Mouse (Mus musculus): ENCODE measurements at regions not wholly inside any gene's neighbourhood (a gene's known extent, or its start where the extent isn't known, plus 50 kb on each side); places are given as distances from the start of the nearest gene placed in this dataset.

GRCm38 (mm10) chr13:44516863-44517262, 212.4 kb upstream of the Jarid2 start:
- no peak for TF ChIP-seq POLR2A (IDR thresholded peaks at IDR 0.05; ENCODE audit: borderline replicate concordance, extremely low read depth, low read depth, low read length)
- TF ChIP-seq CTCF (IDR thresholded peaks at IDR 0.05; ENCODE audit: insufficient read depth, low read length), result no peak
- Histone ChIP-seq H3K4me1 (ENCODE audit: control insufficient read depth, insufficient read depth, low read length) (no peaks in the 10 kb centered on the region; the same call in 1 of the 2 replicates), H3K4me3 (replicated peaks; ENCODE audit: extremely low read depth, low read depth, low read length) (no peak overlapping the region)
- 73% methylated on average over 4 of the region's 4 CpGs for WGBS
- DNase-seq, result no peak

DNA sequence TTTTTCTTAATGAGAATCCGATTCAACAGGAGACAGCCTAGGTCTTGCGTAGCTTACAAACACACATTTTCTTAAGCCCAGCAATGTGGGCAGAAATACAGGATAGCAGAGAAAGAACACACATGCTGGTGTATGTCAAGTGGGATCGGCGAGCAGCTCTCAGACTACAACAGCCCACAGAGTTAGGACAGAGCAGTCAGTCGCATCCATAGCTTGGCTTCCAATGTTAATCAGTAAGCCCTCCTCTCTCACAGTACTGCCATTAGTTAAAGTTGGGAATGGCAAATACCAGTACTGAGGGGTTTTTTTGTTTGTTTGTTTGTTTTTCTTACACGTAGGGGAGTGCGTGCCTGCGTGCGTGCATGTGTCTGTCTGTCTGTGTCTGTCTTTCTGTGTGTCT, 212.0 kb upstream of the Jarid2 start:
- Histone ChIP-seq H3K4me3 (replicated peaks; ENCODE audit: extremely low read depth, low read depth, low read length) (no peak overlapping the region), H3K4me1 (ENCODE audit: control insufficient read depth, insufficient read depth, low read length) (no peaks in the 10 kb centered on the region; the same call in 1 of the 2 replicates)
- DNase-seq, result no peak
- 91% methylated on average over 9 of the region's 9 CpGs for WGBS
- TF ChIP-seq CTCF (IDR thresholded peaks at IDR 0.05; ENCODE audit: insufficient read depth, low read length), result no peak
- no peak for TF ChIP-seq POLR2A (IDR thresholded peaks at IDR 0.05; ENCODE audit: borderline replicate concordance, extremely low read depth, low read depth, low read length)

- DNase-seq, result no peak
- no peak overlapping the region for H3K4me3 ChIP-seq (replicated peaks; ENCODE audit: extremely low read depth, low read depth, low read length)
- TF ChIP-seq CTCF (IDR thresholded peaks at IDR 0.05; ENCODE audit: insufficient read depth, low read length) (no peak), POLR2A (IDR thresholded peaks at IDR 0.05; ENCODE audit: borderline replicate concordance, extremely low read depth, low read depth, low read length) (no peak)
- WGBS, result 82% methylated on average over 4 of the region's 4 CpGs
- no peaks in the 10 kb centered on the region; the same call in 1 of the 2 replicates for H3K4me1 ChIP-seq (ENCODE audit: control insufficient read depth, insufficient read depth, low read length)
Observed at GRCm38 (mm10) chr13:44518215-44518614, 211.1 kb upstream of the Jarid2 start.

GRCm38 (mm10) chr13:44523516-44523915, 205.8 kb upstream of the Jarid2 start:
- Histone ChIP-seq H3K4me1 (ENCODE audit: control insufficient read depth, insufficient read depth, low read length) (no peaks in the 10 kb centered on the region), H3K4me3 (replicated peaks; ENCODE audit: extremely low read depth, low read depth, low read length) (no peak overlapping the region)
- WGBS, result 66% methylated on average over 4 of the region's 4 CpGs
- TF ChIP-seq CTCF (IDR thresholded peaks at IDR 0.05; ENCODE audit: insufficient read depth, low read length) (no peak), POLR2A (IDR thresholded peaks at IDR 0.05; ENCODE audit: borderline replicate concordance, extremely low read depth, low read depth, low read length) (no peak)
- DNase-seq, result no peak

GRCm38 (mm10) chr13:44530867-44531564, 198.3 kb upstream of the Jarid2 start:
- no peaks in the 10 kb centered on the region for H3K4me1 ChIP-seq (ENCODE audit: control insufficient read depth, insufficient read depth, low read length)
- WGBS, result 92% methylated on average over 9 of the region's 9 CpGs
- no peak for DNase-seq
- TF ChIP-seq POLR2A (IDR thresholded peaks at IDR 0.05; ENCODE audit: borderline replicate concordance, extremely low read depth, low read depth, low read length), result no peak
- TF ChIP-seq CTCF (IDR thresholded peaks at IDR 0.05; ENCODE audit: insufficient read depth, low read length), result no peak
- H3K4me3 ChIP-seq (replicated peaks; ENCODE audit: extremely low read depth, low read depth, low read length), result no peak overlapping the region

DNA sequence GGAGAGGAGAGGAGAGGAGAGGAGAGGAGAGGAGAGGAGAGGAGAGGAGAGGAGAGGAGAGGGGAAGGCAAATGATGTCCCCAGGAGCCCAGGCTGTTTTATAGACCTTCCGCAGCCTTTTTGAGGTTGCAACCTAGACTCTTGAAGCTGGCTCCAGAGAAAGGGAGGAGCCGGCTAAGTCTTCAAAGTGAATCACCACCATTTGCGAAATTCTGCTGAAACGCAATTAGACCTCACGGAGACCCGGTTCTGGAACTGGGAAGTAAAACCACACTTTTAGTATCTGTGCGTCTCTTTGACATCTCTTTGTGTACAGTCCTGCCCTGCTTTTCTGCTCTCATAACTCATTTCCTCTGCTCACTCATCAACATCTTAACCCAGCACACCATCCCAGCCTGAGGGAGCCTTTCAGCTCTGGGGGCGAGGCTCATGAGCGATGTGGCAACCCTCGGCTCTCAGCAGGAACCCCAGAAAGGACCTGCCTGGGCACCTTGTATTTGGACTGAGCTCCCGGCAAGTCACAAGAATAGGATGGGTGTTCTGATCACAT, 196.6 kb upstream of the Jarid2 start:
- Histone ChIP-seq H3K4me1 (ENCODE audit: control insufficient read depth, insufficient read depth, low read length) (no peaks in the 10 kb centered on the region), H3K4me3 (replicated peaks; ENCODE audit: extremely low read depth, low read depth, low read length) (no peak overlapping the region)
- DNase-seq, result no peak
- TF ChIP-seq POLR2A (IDR thresholded peaks at IDR 0.05; ENCODE audit: borderline replicate concordance, extremely low read depth, low read depth, low read length) (no peak), CTCF (IDR thresholded peaks at IDR 0.05; ENCODE audit: insufficient read depth, low read length) (no peak)
- WGBS, result 79% methylated on average over 11 of the region's 11 CpGs

- no peak for DNase-seq
- 85% methylated on average over 6 of the region's 6 CpGs for WGBS
Observed at GRCm38 (mm10) chr13:44534575-44535080, 194.6 kb upstream of the Jarid2 start.

GRCm38 (mm10) chr13:44535441-44535840, 193.8 kb upstream of the Jarid2 start:
- WGBS, result 49% methylated on average over 18 of the region's 18 CpGs
- DNase-seq, result no peak
- no peaks in the 10 kb centered on the region for H3K4me1 ChIP-seq (ENCODE audit: control insufficient read depth, insufficient read depth, low read length)
- TF ChIP-seq CTCF (IDR thresholded peaks at IDR 0.05; ENCODE audit: insufficient read depth, low read length) (no peak), POLR2A (IDR thresholded peaks at IDR 0.05; ENCODE audit: borderline replicate concordance, extremely low read depth, low read depth, low read length) (no peak)
- no peak overlapping the region for H3K4me3 ChIP-seq (replicated peaks; ENCODE audit: extremely low read depth, low read depth, low read length)

More at GRCm38 (mm10) chr13:44534575-44535080, 194.6 kb upstream of the Jarid2 start:
- Histone ChIP-seq H3K4me1 (ENCODE audit: control insufficient read depth, insufficient read depth, low read length) (no peaks in the 10 kb centered on the region), H3K4me3 (replicated peaks; ENCODE audit: extremely low read depth, low read depth, low read length) (no peak overlapping the region)
- TF ChIP-seq POLR2A (IDR thresholded peaks at IDR 0.05; ENCODE audit: borderline replicate concordance, extremely low read depth, low read depth, low read length), result no peak
- no peak for TF ChIP-seq CTCF (IDR thresholded peaks at IDR 0.05; ENCODE audit: insufficient read depth, low read length)

DNA sequence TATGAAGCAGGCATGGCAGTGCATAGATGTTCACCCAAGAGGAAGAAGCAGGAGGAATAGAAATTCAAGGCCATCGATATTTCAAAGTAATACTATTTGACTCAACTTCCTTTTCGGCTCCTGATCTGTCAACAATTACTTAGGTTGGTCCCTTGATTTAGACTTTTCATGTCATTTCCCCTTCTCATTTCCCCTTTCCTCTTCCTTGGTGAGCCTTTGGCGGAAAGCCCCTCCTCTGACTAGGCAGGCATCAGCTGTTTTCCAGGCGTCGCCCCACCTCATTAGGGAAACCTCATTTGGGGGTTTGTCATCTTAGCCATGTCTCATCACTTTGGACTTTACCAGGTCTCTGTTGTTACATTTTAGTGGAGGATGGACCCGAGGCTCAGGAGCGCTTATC, 191.0 kb upstream of the Jarid2 start:
- Histone ChIP-seq H3K4me3 (replicated peaks; ENCODE audit: extremely low read depth, low read depth, low read length) (no peak overlapping the region), H3K4me1 (ENCODE audit: control insufficient read depth, insufficient read depth, low read length) (no peaks in the 10 kb centered on the region)
- WGBS, result 80% methylated on average over 7 of the region's 7 CpGs
- no peak for TF ChIP-seq CTCF (IDR thresholded peaks at IDR 0.05; ENCODE audit: insufficient read depth, low read length)
- TF ChIP-seq POLR2A (IDR thresholded peaks at IDR 0.05; ENCODE audit: borderline replicate concordance, extremely low read depth, low read depth, low read length), result no peak
- DNase-seq, result no peak

GRCm38 (mm10) chr13:44540401-44540800, 188.9 kb upstream of the Jarid2 start:
- no peak for DNase-seq
- TF ChIP-seq POLR2A (IDR thresholded peaks at IDR 0.05; ENCODE audit: borderline replicate concordance, extremely low read depth, low read depth, low read length), result no peak
- TF ChIP-seq CTCF (IDR thresholded peaks at IDR 0.05; ENCODE audit: insufficient read depth, low read length), result no peak
- H3K4me1 ChIP-seq (ENCODE audit: control insufficient read depth, insufficient read depth, low read length), result no peaks in the 10 kb centered on the region
- 84% methylated on average over 4 of the region's 4 CpGs for WGBS
- no peak overlapping the region for H3K4me3 ChIP-seq (replicated peaks; ENCODE audit: extremely low read depth, low read depth, low read length)

Measured in lung, adult 2 months (tissue).